Mouse (Mus musculus) ES-Bruce4 (cell line): ENCODE results near the gene Jun.

Experiments used
- CTCF ChIP-seq: IDR thresholded peaks from one replicate; pipeline ENCODE4 v1.8.1; 2011; ENCODE audit warnings: low read depth, low read length
- EP300 ChIP-seq: IDR thresholded peaks from 2 replicates; pipeline ENCODE4 v1.6.1; 2011; ENCODE audit warnings: low read depth, low read length; ENCODE audit not compliant: insufficient read depth

DNA sequence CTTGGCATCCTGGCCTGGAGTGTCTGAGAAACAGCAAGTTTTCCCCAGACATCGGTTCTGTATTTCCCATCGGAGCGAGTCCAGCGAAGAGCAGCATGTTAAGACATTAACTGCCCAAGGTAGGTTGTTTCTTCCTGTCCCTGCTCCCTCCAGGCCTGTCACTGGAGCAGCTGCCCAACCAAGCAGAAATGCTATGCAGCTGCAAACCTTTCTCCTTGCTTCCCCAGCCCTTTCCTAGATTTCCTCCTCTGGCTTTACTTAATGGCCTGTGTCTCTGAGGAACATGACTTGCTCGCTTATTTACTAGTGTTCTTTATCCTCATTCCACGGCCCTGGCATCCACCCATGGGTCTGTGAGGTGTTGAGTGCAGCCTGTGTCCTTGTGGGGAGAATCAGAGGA lies 41.6 kb upstream of the Jun start:
- TF ChIP-seq CTCF, result no peak
- TF ChIP-seq EP300, result no peak
